Mouse (Mus musculus) forebrain, embryonic 11.5 days (tissue): ENCODE measurements around the gene Dip2b. TPM values are rescaled to one million over a fixed set of nuclear protein-coding genes. Genes with fewer than 3 reads are reported as not detected.
A peak's percentile ranks its signal among the peaks of the same experiment; 100 is the strongest.

Source experiments
- ATAC-seq: fragments of 200-750 bp; cut with Nextera tagmentation; replicated peaks from 2 replicates; pipeline ENCODE4 v1.8.0; 2017; ENCODE audit warnings: moderate TSS enrichment; ENCODE audit not compliant: low FRiP score
- DNase-seq: peaks from one replicate; pipeline ENCODE4 v3.0.0-alpha.2; 2017; ENCODE audit warnings: low spot score
- H3K27ac ChIP-seq: fragments of 300-500 bp; sonication (generic); 2 replicates; pipeline ENCODE4 v1.5.1; 2014; ENCODE audit warnings: low read depth, low read length
- H3K27me3 ChIP-seq: fragments of 300-500 bp; sonication (generic); 2 replicates; pipeline ENCODE4 v1.6.1; 2014; ENCODE audit warnings: mild to moderate bottlenecking, low read length, mixed read lengths; ENCODE audit not compliant: control insufficient read depth, insufficient read depth
- H3K36me3 ChIP-seq: fragments of 300-500 bp; sonication (generic); 2 replicates; pipeline ENCODE4 v1.6.1; 2014; ENCODE audit warnings: mild to moderate bottlenecking, low read length, moderate library complexity, mixed read lengths; ENCODE audit not compliant: control insufficient read depth, insufficient read depth
- H3K4me1 ChIP-seq: fragments of 300-500 bp; sonication (generic); replicated peaks from 2 replicates; pipeline ENCODE4 v1.6.1; 2014; ENCODE audit warnings: low read length, mixed read lengths; ENCODE audit not compliant: control insufficient read depth, insufficient read depth
- H3K4me2 ChIP-seq: fragments of 300-500 bp; sonication (generic); 2 replicates; pipeline ENCODE4 v1.6.1; 2014; ENCODE audit warnings: low read depth, mild to moderate bottlenecking, low read length, moderate library complexity, mixed read lengths; ENCODE audit not compliant: severe bottlenecking
- H3K4me3 ChIP-seq: fragments of 300-500 bp; sonication (generic); 2 replicates; pipeline ENCODE4 v1.5.1; 2014; ENCODE audit warnings: low read depth, low read length
- H3K9ac ChIP-seq: fragments of 300-500 bp; sonication (generic); 2 replicates; pipeline ENCODE4 v1.6.1; 2014; ENCODE audit warnings: low read length
- H3K9me3 ChIP-seq: fragments of 300-500 bp; sonication (generic); 2 replicates; pipeline ENCODE4 v1.6.1; 2016; ENCODE audit warnings: low read length, mixed read lengths; ENCODE audit not compliant: control insufficient read depth
- WGBS: fragments of 180-500 bp; shearing (Covaris S2); extraction: QIAGEN DNeasy Blood & Tissue Kit; methylation state at CpG from one replicate; pipeline ENCODE4 v1.1.7; 2014; 5-methylcytosine and 5-hydroxymethylcytosine counted together
- polyA plus RNA-seq: library from polyadenylated mRNA; unstranded; fragments of >200 nt; fragmentation: Nextera tagmentation; extraction: Ambion mirVana; gene quantifications from 2 replicates; pipeline ENCODE4 v1.2.1, GENCODE M21; 2014

Gene Dip2b
- polyA plus RNA-seq, 1 experiment from 2014 or later = 28.3 TPM

DNA sequence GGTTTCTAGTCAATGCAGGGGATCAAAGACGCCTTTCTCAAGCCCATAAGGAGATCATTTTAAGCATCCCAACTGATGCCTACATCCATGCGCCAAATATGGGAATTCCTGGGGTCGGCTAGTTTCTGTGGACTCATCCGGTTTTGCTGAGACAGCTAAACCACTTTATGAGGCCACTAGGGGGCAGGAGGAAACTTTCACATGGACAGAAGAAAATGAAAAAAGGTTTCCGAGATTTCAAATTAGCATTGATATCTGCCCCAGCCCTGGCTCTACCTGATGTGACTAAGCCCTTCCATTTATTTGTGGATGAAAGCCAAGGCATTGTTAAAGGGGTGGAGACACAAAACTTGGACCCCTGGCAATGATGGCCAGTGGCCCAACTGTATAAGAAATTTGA is 15.5 kb upstream of the Dip2b start:
- no peak overlapping the region for H3K9ac ChIP-seq
- no peaks in the 10 kb centered on the region for H3K27me3 ChIP-seq
- ATAC-seq (no peak), DNase-seq (no peak)
- H3K9me3 ChIP-seq = no peaks in the 10 kb centered on the region
- no peaks in the 10 kb centered on the region for H3K36me3 ChIP-seq
- 35% methylated on average over 5 of the region's 5 CpGs for WGBS
- H3K27ac ChIP-seq = no peak overlapping the region
- no peaks in the 10 kb centered on the region for H3K4me1 ChIP-seq
- no peak overlapping the region for H3K4me2 ChIP-seq
- H3K4me3 ChIP-seq = no peak overlapping the region

DNA sequence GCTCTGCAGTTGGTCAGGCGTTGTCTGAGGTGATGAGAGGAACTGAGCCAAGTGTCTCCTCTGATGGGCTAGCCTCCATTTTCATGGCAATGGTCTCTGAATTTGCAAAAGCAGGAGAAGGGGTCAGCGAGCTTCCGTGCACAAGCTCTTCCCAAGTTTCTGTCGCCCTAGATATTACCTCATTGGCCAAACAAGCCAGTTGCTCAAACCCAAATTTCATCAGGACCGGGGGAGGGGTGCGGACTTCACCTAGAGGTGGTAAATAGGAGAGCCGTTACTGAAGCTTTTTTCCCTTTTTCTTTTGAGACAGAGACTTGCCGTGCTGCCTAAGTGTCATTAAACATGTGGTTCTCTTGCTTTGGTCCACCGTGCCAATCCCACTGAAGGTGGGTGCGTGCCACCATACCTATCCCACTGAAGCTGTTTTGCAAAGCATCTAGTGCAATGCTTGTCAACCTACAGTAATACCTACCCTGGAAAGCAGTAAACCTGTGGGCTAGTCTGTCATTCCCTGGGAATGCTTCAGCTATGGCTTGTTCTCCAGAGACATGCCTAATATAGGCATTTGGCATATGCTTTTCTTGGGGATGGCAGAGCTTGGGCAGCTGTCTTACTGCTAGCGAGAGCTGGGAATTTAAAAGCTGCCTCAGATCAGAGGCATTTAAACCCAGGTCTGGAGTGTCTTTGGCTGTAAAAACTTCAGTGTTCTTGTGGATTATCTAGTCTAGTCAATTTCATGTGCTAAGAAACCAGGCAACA is 13.2 kb upstream of the Dip2b start:
- no peak for DNase-seq
- no peak overlapping the region for H3K9ac ChIP-seq
- H3K4me2 ChIP-seq = no peak overlapping the region
- WGBS = 87% methylated on average over 11 of the region's 11 CpGs
- no peaks in the 10 kb centered on the region for H3K36me3 ChIP-seq
- no peaks in the 10 kb centered on the region for H3K27me3 ChIP-seq
- H3K9me3 ChIP-seq = no peaks in the 10 kb centered on the region
- H3K27ac ChIP-seq = no peak overlapping the region
- no peaks in the 10 kb centered on the region for H3K4me1 ChIP-seq
- no peak overlapping the region for H3K4me3 ChIP-seq
- ATAC-seq = no peak

DNA sequence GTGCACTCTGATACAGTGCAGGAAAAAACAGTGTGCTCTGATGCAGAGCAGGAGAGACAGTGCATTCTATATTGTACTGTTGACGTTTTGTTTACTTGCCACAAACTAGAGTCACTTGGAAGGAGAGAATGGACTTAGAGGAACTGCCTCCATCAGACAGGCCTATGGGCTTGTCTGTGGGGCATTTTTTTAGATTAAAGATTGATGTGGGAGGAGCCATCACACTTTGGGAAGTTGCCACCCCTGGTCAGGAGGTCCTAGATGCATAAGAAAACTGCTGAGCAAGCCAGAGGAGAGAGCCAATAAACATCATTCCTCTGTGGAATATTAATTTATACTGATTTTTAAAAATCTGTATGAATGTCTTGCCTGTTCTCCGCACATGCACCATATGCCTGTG is 10.3 kb upstream of the Dip2b start:
- 83% methylated on average over 2 of the region's 2 CpGs for WGBS
- DNase-seq = no peak

DNA sequence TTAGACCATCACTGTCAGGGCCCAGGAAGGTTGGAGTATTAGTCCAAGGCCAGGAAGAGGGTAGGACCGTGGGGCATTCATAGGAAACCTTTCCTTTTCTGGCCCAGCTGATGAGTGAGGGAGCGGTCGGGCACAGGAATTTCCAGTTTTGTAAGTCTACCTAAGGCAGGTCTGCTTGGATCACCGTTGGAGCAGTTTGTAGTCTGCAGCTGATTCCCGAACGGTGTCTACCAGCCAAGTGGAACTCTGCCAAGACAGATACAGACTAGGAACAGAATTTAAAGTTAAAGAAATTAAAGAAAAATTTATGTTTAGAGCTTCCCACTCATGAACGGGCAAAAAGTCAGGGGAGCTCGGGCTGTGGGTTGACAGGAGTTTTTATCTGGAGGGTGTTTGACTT is 9.0 kb upstream of the Dip2b start:
- ATAC-seq = no peak
- no peak overlapping the region for H3K4me3 ChIP-seq

More for the DNA sequence above, 10.3 kb upstream of the Dip2b start:
- H3K9me3 ChIP-seq = no peaks in the 10 kb centered on the region
- no peak overlapping the region for H3K4me2 ChIP-seq
- no peak overlapping the region for H3K27ac ChIP-seq
- no peak for ATAC-seq
- no peaks in the 10 kb centered on the region for H3K27me3 ChIP-seq
- no peaks in the 10 kb centered on the region for H3K36me3 ChIP-seq
- H3K4me3 ChIP-seq = no peak overlapping the region
- H3K9ac ChIP-seq = no peak overlapping the region
- no peaks in the 10 kb centered on the region for H3K4me1 ChIP-seq

DNA sequence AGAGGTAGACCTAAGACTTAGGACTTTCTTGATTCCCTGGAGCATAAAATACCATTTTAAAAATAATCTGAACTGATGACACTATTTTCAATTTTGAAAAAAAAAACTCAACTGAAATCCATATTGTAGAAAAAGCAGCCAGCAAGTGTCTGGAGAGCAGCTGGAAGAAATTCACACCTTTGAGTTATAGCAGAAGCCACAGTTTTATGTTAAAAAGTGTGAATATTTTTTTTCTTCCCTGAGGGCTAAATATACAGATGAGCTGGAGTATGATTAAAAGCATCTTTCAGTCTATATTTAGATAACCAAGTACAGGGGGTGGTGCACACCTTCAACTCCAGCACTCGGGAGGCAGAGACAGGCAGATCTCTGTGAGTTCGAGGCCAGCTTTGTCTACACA is 8.6 kb upstream of the Dip2b start:
- no peak overlapping the region for H3K9ac ChIP-seq
- no peak for DNase-seq
- H3K27ac ChIP-seq = no peak overlapping the region
- H3K4me1 ChIP-seq = no peaks in the 10 kb centered on the region
- WGBS = 90% methylated on average over 2 of the region's 2 CpGs
- no peak overlapping the region for H3K4me3 ChIP-seq
- H3K9me3 ChIP-seq = no peaks in the 10 kb centered on the region
- no peaks in the 10 kb centered on the region for H3K36me3 ChIP-seq
- no peaks in the 10 kb centered on the region for H3K27me3 ChIP-seq
- H3K4me2 ChIP-seq = no peak overlapping the region
- ATAC-seq = no peak

More for the DNA sequence above, 9.0 kb upstream of the Dip2b start:
- H3K4me2 ChIP-seq = no peak overlapping the region
- H3K27ac ChIP-seq = no peak overlapping the region
- 90% methylated on average over 8 of the region's 8 CpGs for WGBS
- no peak overlapping the region for H3K9ac ChIP-seq
- no peaks in the 10 kb centered on the region for H3K27me3 ChIP-seq
- H3K36me3 ChIP-seq = no peaks in the 10 kb centered on the region
- DNase-seq = no peak
- H3K4me1 ChIP-seq = no peaks in the 10 kb centered on the region
- no peaks in the 10 kb centered on the region for H3K9me3 ChIP-seq

DNA sequence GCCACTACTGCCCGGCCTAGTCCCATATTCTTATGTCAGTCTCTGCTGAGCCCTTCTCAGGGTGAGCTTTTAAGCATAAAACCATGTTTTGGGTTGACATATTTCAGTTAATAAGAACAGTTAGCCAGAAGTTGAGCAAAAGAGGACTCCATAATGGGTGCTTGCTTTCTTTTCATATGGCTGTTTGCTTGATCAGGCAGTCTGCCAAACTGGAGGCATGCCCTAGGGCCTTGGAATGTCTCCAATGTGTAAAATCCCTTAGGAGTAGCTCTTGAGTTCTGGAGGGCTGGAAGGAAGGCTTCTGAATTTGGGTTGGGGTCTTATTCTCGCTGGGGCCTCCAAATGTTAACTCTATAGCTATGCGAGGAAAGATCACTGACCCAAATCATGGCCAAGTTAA is 5.9 kb upstream of the Dip2b start:
- Histone ChIP-seq H3K4me3 (no peak overlapping the region), H3K4me2 (no peak overlapping the region), H3K9ac (no peak overlapping the region), H3K27me3 (no peaks in the 10 kb centered on the region), H3K9me3 (no peaks in the 10 kb centered on the region), H3K27ac (no peak overlapping the region), H3K36me3 (no peaks in the 10 kb centered on the region), H3K4me1 (no peaks in the 10 kb centered on the region)
- no peak for DNase-seq
- ATAC-seq = no peak
- 94% methylated on average over 3 of the region's 3 CpGs for WGBS

DNA sequence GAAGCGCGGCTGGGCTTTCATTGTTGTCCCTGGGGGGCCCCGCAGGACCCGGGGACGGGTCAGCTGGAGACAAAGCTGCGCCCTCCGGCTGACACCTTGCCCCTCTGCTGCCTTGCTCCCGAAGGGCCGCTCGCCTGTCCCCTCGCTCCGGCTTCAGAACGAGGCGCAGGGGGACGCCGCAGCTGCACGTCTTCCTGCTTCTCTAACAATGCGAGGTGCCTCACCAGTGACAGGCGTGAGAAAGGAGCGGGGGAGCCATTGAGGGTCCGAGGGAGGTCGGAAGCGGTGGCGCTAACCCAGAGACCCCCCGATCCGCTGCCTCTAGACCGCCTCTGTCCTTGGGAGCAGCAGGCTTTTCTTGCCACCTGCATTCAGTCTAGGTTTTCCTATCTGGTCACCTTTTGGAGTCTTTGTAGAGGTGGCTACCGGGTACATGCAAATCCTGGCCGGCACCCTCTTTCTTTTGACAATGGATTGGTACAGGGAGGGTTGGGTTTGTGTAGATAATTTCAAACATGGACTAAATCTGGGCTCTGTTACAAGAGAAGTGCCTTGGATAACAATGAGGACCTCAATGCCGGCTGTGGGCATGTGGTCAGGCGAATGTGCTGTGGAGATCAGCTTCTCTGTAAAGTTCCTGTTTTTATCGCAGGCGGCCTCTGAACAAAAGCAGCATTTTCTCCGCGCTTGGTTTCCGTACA is 687 bp downstream of the Dip2b start:
- H3K27ac ChIP-seq = peak overlapping the region; percentile 96
- ATAC-seq = no peak; the same call in 1 of the 2 replicates
- H3K4me2 ChIP-seq = peak overlapping the region; percentile 74
- under 1% methylated on average over 36 of the region's 36 CpGs for WGBS
- peak; percentile 86 for DNase-seq
- H3K4me3 ChIP-seq = peak overlapping the region; percentile 92
- H3K4me1 ChIP-seq = peaks cover 12% of the 10 kb centered on the region
- peak overlapping the region; percentile 97 for H3K9ac ChIP-seq
- no peaks in the 10 kb centered on the region for H3K27me3 ChIP-seq
- H3K9me3 ChIP-seq = no peaks in the 10 kb centered on the region
- H3K36me3 ChIP-seq = no peaks in the 10 kb centered on the region

DNA sequence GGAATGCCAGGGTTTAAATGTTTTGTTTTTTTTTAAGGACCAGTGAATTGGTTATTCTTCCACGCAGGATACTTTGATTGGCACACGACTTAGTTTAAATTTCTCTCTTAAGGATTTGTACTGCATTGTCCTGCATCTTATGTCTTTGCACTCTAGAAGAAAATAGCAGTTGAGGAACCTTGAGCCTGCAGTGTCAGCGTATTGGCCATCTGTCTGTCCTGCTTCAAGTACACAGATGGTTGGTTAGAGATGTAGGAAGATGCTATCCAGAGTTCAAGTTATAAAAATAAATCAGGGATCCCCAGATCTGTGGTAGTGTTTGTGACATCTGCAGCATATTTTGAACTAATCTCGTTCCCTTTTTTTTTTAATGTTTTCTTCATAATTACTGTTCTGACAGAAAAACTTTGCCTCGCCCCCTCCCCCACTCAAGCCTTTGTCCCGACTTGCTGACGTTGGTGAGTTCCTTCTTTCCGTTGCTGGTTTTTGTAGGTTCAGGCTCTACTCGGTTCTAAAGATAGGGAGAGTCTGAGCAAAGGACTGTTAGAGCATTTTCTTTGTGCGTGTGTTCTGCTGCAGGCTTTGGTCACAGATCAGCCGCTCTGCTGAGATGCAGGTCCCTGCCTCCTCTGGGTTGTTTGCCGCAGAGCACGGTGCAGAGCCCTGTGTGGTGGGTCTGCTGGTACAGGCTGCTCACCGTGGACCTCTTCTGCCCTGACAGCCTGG is 2.2 kb downstream of the Dip2b start:
- Histone ChIP-seq H3K36me3 (no peaks in the 10 kb centered on the region), H3K9me3 (no peaks in the 10 kb centered on the region), H3K4me3 (peak overlapping the region; percentile 92), H3K27ac (0 out of 2 replicates have a peak overlapping the region, but pooled peaks have one; percentile 38), H3K27me3 (no peaks in the 10 kb centered on the region), H3K9ac (peak overlapping the region; percentile 97), H3K4me1 (peaks cover 15% of the 10 kb centered on the region), H3K4me2 (peak overlapping the region; percentile 74)
- WGBS = 31% methylated on average over 14 of the region's 14 CpGs
- no peak for ATAC-seq
- DNase-seq = no peak
